Mouse (Mus musculus) CH12.LX (cell line): ENCODE results near the gene Tespa1. TPM values are rescaled to one million over a fixed set of nuclear protein-coding genes. Genes with fewer than 3 reads are reported as not detected.

Source experiments
- DNase-seq: peaks from one replicate; pipeline ENCODE4 v3.0.0-alpha.2; 2013; ENCODE audit errors: extremely low read depth
- H3K27ac ChIP-seq: 2 replicates; pipeline ENCODE4 v1.5.1; 2012; ENCODE audit warnings: low read depth, mild to moderate bottlenecking, control low read depth, moderate library complexity; ENCODE audit not compliant: insufficient read depth
- H3K27me3 ChIP-seq: replicated peaks from 2 replicates; pipeline ENCODE3; 2012; ENCODE audit warnings: inconsistent platforms
- H3K36me3 ChIP-seq, 2 experiments: replicated peaks in 1 of 2; 2 replicates each; pipeline versions ENCODE3 to v1.6.1; 2012; ENCODE audit warnings: inconsistent platforms in 1 of 2, low read length in 1 of 2, mild to moderate bottlenecking in 1 of 2, mixed read lengths in 1 of 2, moderate library complexity in 1 of 2; ENCODE audit not compliant: control insufficient read depth in 1 of 2, insufficient read depth in 1 of 2
- H3K4me1 ChIP-seq, 2 experiments: 2 replicates each; pipeline ENCODE4 v1.6.1; 2012; ENCODE audit warnings: inconsistent platforms in 1 of 2, moderate library complexity in 1 of 2; ENCODE audit not compliant: insufficient read depth in 2 of 2, control insufficient read depth in 1 of 2
- H3K4me2 ChIP-seq: 2 replicates; pipeline ENCODE4 v1.6.1; 2012; ENCODE audit warnings: low read depth, mild to moderate bottlenecking, control low read depth; ENCODE audit not compliant: poor library complexity, insufficient read depth, severe bottlenecking
- H3K4me3 ChIP-seq, 3 experiments: fragments of 150-350 bp in 1 of 3; sonication (generic) in 1 of 3; replicated peaks in 1 of 3; 2 replicates each; pipeline versions ENCODE3 to v1.5.1; 2011 to 2012; ENCODE audit warnings: low read depth in 2 of 3, low read length in 2 of 3, mild to moderate bottlenecking in 2 of 3, moderate library complexity in 2 of 3, control low read depth in 1 of 3, improper control_type of control experiment in 1 of 3, inconsistent platforms in 1 of 3, mixed read lengths in 1 of 3; ENCODE audit not compliant: poor library complexity in 1 of 3
- H3K79me2 ChIP-seq: replicated peaks from 2 replicates; pipeline ENCODE4 v1.6.1; 2012; ENCODE audit warnings: mild to moderate bottlenecking, moderate library complexity; ENCODE audit not compliant: control insufficient read depth, poor library complexity, insufficient read depth, severe bottlenecking; ENCODE audit errors: extremely low read depth
- H3K9ac ChIP-seq: 2 replicates; pipeline ENCODE4 v1.6.1; 2012; ENCODE audit warnings: low read depth, mild to moderate bottlenecking, control low read depth, moderate library complexity; ENCODE audit not compliant: insufficient read depth
- H3K9me3 ChIP-seq: replicated peaks from 2 replicates; pipeline ENCODE3; 2012; ENCODE audit warnings: low read length, inconsistent platforms, mixed read lengths
- CHD1 ChIP-seq: IDR thresholded peaks from 2 replicates; pipeline ENCODE4 v1.6.1; 2012; ENCODE audit warnings: low read depth, low read length, improper control_type of control experiment, inconsistent platforms
- E2F4 ChIP-seq: IDR thresholded peaks from 2 replicates; pipeline ENCODE4 v1.6.1; 2011; ENCODE audit warnings: low read depth, low read length, improper control_type of control experiment; ENCODE audit not compliant: insufficient replicate concordance
- ELF1 ChIP-seq: IDR thresholded peaks from 2 replicates; pipeline ENCODE4 v1.6.1; 2014; ENCODE audit warnings: low read depth, mild to moderate bottlenecking, inconsistent platforms, low read length, improper control_type of control experiment
- EP300 ChIP-seq: IDR thresholded peaks from 2 replicates; pipeline ENCODE4 v1.6.1; 2011; ENCODE audit warnings: low read length, improper control_type of control experiment
- GABPA ChIP-seq: IDR thresholded peaks from 2 replicates; pipeline ENCODE4 v1.6.1; 2012; ENCODE audit warnings: low read depth, low read length, improper control_type of control experiment, inconsistent platforms; ENCODE audit not compliant: insufficient replicate concordance
- MAX ChIP-seq: IDR thresholded peaks from 2 replicates; pipeline ENCODE4 v1.6.1; 2011; ENCODE audit warnings: low read length, improper control_type of control experiment
- MAZ ChIP-seq: IDR thresholded peaks from 2 replicates; pipeline ENCODE4 v1.6.1; 2012; ENCODE audit warnings: low read depth, mild to moderate bottlenecking, inconsistent platforms, low read length, improper control_type of control experiment, moderate library complexity
- MEF2A ChIP-seq: IDR thresholded peaks from 2 replicates; pipeline ENCODE4 v1.6.1; 2014; ENCODE audit warnings: low read depth, mild to moderate bottlenecking, inconsistent platforms, low read length, improper control_type of control experiment, borderline replicate concordance
- PAX5 ChIP-seq: IDR thresholded peaks from 2 replicates; pipeline ENCODE4 v1.6.1; 2012; ENCODE audit warnings: low read length, inconsistent platforms, mixed read lengths
- POLR2A ChIP-seq: IDR thresholded peaks from 2 replicates; pipeline ENCODE4 v1.6.1; 2011; ENCODE audit warnings: low read depth, mild to moderate bottlenecking, improper control_type of control experiment, low read length
- POLR2AphosphoS2 ChIP-seq: IDR thresholded peaks from 2 replicates; pipeline ENCODE4 v1.6.1; 2011; ENCODE audit warnings: low read depth, low read length, improper control_type of control experiment
- SIN3A ChIP-seq: IDR thresholded peaks from 2 replicates; pipeline ENCODE4 v1.6.1; 2012; ENCODE audit warnings: low read length, improper control_type of control experiment, inconsistent platforms
- TBP ChIP-seq: conservative IDR thresholded peaks from 2 replicates; pipeline ENCODE4 v1.6.1; 2011; ENCODE audit warnings: low read depth, low read length, improper control_type of control experiment
- UBTF ChIP-seq: IDR thresholded peaks from 2 replicates; pipeline ENCODE4 v1.6.1; 2012; ENCODE audit warnings: low read depth, mild to moderate bottlenecking, inconsistent platforms, low read length, improper control_type of control experiment, moderate library complexity
- USF1 ChIP-seq: IDR thresholded peaks from 2 replicates; pipeline ENCODE4 v1.6.1; 2014; ENCODE audit warnings: low read depth, mild to moderate bottlenecking, inconsistent platforms, low read length, improper control_type of control experiment
- USF2 ChIP-seq: conservative IDR thresholded peaks from 2 replicates; pipeline ENCODE4 v1.6.1; 2011; ENCODE audit warnings: low read depth, low read length, improper control_type of control experiment
- ZC3H11A ChIP-seq: IDR thresholded peaks from 2 replicates; pipeline ENCODE4 v1.6.1; 2012; ENCODE audit warnings: low read depth, mild to moderate bottlenecking, inconsistent platforms, low read length, improper control_type of control experiment
- ZKSCAN1 ChIP-seq: IDR thresholded peaks from 2 replicates; pipeline ENCODE4 v1.6.1; 2012; ENCODE audit warnings: low read depth, inconsistent platforms, low read length, improper control_type of control experiment, borderline replicate concordance
- ZMIZ1 ChIP-seq: IDR thresholded peaks from 2 replicates; pipeline ENCODE4 v1.6.1; 2012; ENCODE audit warnings: low read depth, mild to moderate bottlenecking, inconsistent platforms, low read length, improper control_type of control experiment
- ZNF384 ChIP-seq: IDR thresholded peaks from 2 replicates; pipeline ENCODE4 v1.6.1; 2012; ENCODE audit warnings: low read depth, low read length, improper control_type of control experiment, inconsistent platforms
- dilution Hi-C: fragments of 300-500 bp; cut with MboI; formaldehyde crosslinking; loops from 2 replicates; pipeline ENCODE4 v1.14.3; 2020; ENCODE audit warnings: low sequenced_read_pairs; ENCODE audit not compliant: extremely low pct_unique_long_range_greater_than_20kb, extremely low pct_ligation_motif_present
- in situ Hi-C: fragments of 300-500 bp; cut with MboI; formaldehyde crosslinking; loops from 3 replicates; pipeline ENCODE4 v1.14.3; 2019; ENCODE audit warnings: low sequenced_read_pairs, low pct_ligation_motif_present, low pct_unique_long_range_greater_than_20kb, mixed read lengths
- polyA plus RNA-seq: library from polyadenylated mRNA; unstranded; fragments of >175 nt; gene quantifications from 2 replicates; pipeline ENCODE4 v1.2.1, GENCODE M21; 2012; ENCODE audit warnings: low read depth; ENCODE audit not compliant: insufficient read length
- total RNA-seq, 2 experiments: library from RNA; depleted of rRNA; stranded (reverse); fragments of 300-350 nt in 1 of 2; fragments of >200 nt in 1 of 2; gene quantifications; 2 replicates each; pipeline ENCODE4 v1.2.3; 2012 to 2014

Tespa1 gene
- total and polyA plus RNA-seq, 3 experiments, result 26.0 to 55.1 (median 48.5) TPM

DNA sequence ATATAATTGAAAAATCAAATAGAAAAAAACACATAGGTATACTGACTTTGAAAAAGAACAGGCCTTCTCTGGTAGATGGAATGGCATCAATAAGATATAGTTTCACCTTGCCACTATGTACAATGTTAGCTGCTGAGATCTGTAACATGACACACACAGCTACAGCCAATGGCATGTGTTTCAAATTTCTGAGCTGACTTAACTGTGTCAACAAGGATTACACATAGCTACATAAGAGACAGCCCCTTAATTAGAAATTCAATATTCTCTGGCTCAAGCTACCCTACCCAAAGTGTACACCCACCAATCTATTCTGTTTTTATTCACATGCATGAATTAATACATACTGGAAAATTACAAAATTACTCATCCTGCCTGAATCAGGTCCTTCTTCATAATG, 45.7 kb downstream of the Tespa1 start:
- Histone ChIP-seq H3K4me1 (peaks cover 0 to 11% of the 10 kb centered on the region in 2 experiments; a peak in 1 of 4 replicates), H3K9me3 (peaks cover 4% of the 10 kb centered on the region), H3K27me3 (no peaks in the 10 kb centered on the region), H3K36me3 (peaks cover 0 to 28% of the 10 kb centered on the region in 2 experiments), H3K4me3 (no peak overlapping the region), H3K4me2 (no peak overlapping the region), H3K9ac (no peak overlapping the region), H3K79me2 (no peaks in the 10 kb centered on the region), H3K27ac (no peak overlapping the region)
- no peak for DNase-seq
- TF ChIP-seq ELF1, result no peak
- no peak for TF ChIP-seq ZMIZ1
- TF ChIP-seq ZC3H11A, result no peak
- TF ChIP-seq PAX5, result no peak
- no peak for TF ChIP-seq USF2
- TF ChIP-seq MEF2A, result no peak
- TF ChIP-seq CHD1, result no peak
- no peak for TF ChIP-seq TBP
- no peak for TF ChIP-seq EP300
- no peak for TF ChIP-seq POLR2A
- TF ChIP-seq MAX, result no peak
- no peak for TF ChIP-seq ZKSCAN1
- TF ChIP-seq E2F4, result no peak
- dilution Hi-C loops, result no loop called here
- in situ Hi-C loops, result no loop called here

GRCm38 (mm10) chr10:130370005-130370682, 47.5 kb downstream of the Tespa1 start:
- no peak overlapping the region for H3K4me2 ChIP-seq
- TF ChIP-seq SIN3A (no peak), UBTF (no peak), MAZ (no peak), MEF2A (no peak), USF2 (no peak), USF1 (no peak), TBP (no peak), POLR2AphosphoS2 (no peak), ZNF384 (no peak), GABPA (no peak)
- TF ChIP-seq, all 38 proteins: peak for 0
- in situ Hi-C loops (no loop called here), dilution Hi-C loops (no loop called here)
- Histone ChIP-seq H3K4me3 (no peak overlapping the region), H3K9me3 (peaks cover 4% of the 10 kb centered on the region), H3K36me3 (peaks cover 0 to 27% of the 10 kb centered on the region in 2 experiments), H3K9ac (no peak overlapping the region), H3K27me3 (no peaks in the 10 kb centered on the region), H3K4me1 (peaks cover 0 to 11% of the 10 kb centered on the region in 2 experiments; a peak in 1 of 4 replicates), H3K79me2 (no peaks in the 10 kb centered on the region), H3K27ac (no peak overlapping the region)
- DNase-seq, result no peak
